Mouse (Mus musculus): ENCODE measurements around the gene Sbk3. TPM values are rescaled to one million over a fixed set of nuclear protein-coding genes. Genes with fewer than 3 reads are reported as not detected.

Gene Sbk3
- polyA plus RNA-seq, 1 experiment from 2014 or later, result not detected

DNA sequence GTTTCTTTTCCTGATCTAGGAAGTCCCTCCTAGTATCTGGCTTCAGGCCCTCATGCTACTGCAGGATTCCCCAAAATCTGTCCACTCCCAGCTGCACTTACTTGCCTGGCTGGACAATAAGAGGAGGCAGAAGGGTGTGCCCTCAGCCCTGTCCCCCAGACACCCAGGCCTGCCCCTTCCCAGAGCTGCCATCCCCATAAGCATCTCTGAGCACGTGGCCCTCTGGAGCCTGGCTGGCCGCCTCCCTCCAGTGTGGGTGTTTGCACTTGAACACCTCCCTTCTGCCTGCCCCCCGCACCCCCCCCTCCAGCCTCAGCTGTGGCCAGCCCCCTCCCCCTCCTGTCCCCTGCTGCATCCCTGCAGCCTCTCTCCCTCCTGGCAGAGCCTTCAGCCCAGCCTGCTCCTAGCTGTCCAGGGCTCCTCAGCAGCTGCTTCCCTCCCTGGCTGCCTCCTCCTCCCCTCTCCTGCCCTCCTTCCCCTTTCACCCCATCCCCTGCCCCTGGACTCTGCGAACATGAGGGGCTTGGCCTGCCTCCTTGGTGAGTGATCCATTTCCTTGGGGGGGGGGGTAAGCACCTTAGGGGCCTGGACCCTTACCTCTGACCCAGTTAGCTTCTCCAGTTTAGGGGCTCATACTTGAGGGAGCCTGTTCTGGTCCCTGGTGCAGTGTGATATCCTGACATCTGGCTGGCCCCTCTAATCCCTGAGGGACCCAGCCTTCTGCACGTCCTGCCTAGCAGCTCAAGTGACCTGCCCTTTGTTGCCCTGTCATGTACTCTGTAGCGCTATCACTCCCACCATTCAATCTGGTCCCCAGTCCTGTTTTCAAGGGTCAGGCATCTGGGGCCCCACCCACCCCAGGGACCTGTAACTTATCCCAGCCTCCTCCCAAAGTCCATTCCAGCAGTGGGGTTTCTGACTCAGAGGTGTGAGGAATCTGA, 45.3 kb downstream of the Sbk3 start, which contains the start of gene Ssc5d:
Gene Ssc5d (plus strand): TSS at position 345 of the 941 bp plus-strand sequence.
- no peaks in the 10 kb centered on the region for H3K9me3 ChIP-seq
- peaks cover 9% of the 10 kb centered on the region for H3K36me3 ChIP-seq
- peak within 1 kb of the TSS; percentile 67 for H3K9ac ChIP-seq
- H3K27ac ChIP-seq, result peak within 1 kb of the TSS; percentile 94
- peak; percentile 41 for ATAC-seq (ENCODE audit: low FRiP score, low read depth)
- peak within 1 kb of the TSS; percentile 87 for H3K4me2 ChIP-seq (replicated peaks)
- H3K27me3 ChIP-seq, result no peaks in the 10 kb centered on the region
- H3K4me3 ChIP-seq, result peak within 1 kb of the TSS; percentile 18
- 12% methylated on average over 4 of the region's 6 CpGs for WGBS
- H3K4me1 ChIP-seq, result peaks cover 73% of the 10 kb centered on the region

DNA sequence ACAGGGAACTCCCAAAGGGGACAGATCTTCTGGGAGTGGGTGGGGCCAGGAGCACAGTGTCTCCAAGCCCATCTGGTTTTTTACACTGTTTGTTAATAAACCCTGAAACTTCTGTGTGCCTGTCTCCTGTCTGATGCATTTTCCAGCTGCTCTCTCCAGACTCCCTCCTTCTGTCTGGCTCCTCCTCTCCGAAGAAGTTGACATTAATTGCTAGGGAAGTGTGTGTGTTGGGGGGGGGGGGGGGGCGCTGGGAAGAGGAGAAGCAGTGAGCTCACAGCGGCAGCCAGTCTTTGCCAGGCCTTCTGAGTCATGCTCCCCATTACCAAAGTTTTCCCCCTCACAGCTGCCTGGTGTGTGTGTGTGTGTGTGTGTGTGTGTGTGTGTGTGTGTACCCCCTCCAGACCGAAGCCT, 46.1 kb downstream of the Sbk3 start:
- WGBS, result 0% methylated on average over 3 of the region's 4 CpGs
- peak; percentile 44 for ATAC-seq (ENCODE audit: low FRiP score, low read depth)
- peak overlapping the region; percentile 50 for H3K9ac ChIP-seq

DNA sequence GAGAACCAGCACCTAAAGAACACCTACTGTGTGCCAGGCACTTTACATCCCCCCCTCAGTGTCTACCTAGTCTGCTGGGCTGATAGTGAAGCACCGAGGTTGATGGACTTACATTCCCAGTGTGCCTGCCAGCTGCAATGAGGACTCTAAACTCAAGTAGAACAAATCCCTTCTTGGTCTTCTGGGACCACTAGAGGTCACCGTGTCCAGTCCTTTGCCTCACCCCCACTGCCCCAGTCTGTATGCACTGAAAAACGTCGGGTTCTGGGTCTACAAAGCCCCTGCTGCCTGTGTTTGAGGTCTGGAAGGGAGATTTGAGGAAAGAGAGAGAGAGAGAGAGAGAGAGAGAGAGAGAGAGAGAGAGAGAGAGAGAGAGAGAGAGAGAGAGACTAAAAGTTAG, 46.5 kb downstream of the Sbk3 start:
- no peaks in the 10 kb centered on the region for H3K9me3 ChIP-seq
- H3K4me3 ChIP-seq, result peak overlapping the region; percentile 42; the same call in 1 of the 2 replicates
- no peaks in the 10 kb centered on the region for H3K27me3 ChIP-seq
- 1% methylated on average over 4 of the region's 4 CpGs for WGBS
- H3K4me1 ChIP-seq, result peaks cover 73% of the 10 kb centered on the region
- H3K36me3 ChIP-seq, result peaks cover 22% of the 10 kb centered on the region
- H3K27ac ChIP-seq, result peak overlapping the region; percentile 94
- H3K4me2 ChIP-seq (replicated peaks), result peak overlapping the region; percentile 87
- ATAC-seq (ENCODE audit: low FRiP score, low read depth), result no peak
- H3K9ac ChIP-seq, result peak overlapping the region; percentile 67

More for the DNA sequence above, 46.1 kb downstream of the Sbk3 start:
- H3K9me3 ChIP-seq, result no peaks in the 10 kb centered on the region
- peaks cover 18% of the 10 kb centered on the region for H3K36me3 ChIP-seq
- H3K27me3 ChIP-seq, result no peaks in the 10 kb centered on the region
- H3K27ac ChIP-seq, result peak overlapping the region; percentile 94
- H3K4me1 ChIP-seq, result peaks cover 73% of the 10 kb centered on the region
- no peak overlapping the region for H3K4me3 ChIP-seq
- H3K4me2 ChIP-seq (replicated peaks), result peak overlapping the region; percentile 87

DNA sequence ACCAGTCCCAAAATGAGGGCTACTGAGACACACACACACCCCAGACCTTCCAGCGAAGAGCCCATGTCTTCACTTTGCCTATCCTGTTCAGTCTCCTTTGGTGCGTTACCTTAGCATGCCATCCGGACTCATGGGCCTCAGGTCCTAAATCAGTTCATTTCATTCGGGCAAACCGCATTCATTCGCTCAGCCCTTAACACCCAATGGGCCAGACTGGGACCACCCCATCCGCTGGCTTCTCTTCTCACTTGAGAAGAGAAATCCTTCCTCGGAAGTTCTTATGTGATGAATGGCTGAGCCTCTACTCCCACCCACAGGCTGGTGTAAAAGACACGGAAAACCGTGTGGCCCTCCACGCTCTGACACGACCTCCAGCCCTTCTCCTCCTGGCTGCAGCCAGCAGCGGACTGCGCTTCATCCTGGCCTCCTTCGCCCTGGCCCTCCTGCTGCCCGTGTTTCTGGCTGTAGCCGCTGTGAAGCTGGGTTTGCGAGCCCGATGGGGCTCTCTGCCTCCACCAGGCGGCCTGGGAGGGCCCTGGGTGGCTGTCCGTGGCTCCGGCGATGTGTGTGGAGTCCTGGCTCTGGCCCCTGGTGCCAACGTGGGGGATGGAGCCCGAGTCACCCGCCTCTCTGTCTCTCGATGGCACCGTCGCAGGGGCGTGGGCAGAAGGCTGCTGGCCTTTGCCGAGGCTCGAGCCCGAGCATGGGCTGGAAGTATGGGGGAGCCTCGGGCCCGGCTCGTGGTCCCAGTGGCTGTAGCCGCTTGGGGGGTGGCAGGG, 47.2 kb downstream of the Sbk3 start:
- ATAC-seq (ENCODE audit: low FRiP score, low read depth), result no peak
- peaks cover 73% of the 10 kb centered on the region for H3K4me1 ChIP-seq

DNA sequence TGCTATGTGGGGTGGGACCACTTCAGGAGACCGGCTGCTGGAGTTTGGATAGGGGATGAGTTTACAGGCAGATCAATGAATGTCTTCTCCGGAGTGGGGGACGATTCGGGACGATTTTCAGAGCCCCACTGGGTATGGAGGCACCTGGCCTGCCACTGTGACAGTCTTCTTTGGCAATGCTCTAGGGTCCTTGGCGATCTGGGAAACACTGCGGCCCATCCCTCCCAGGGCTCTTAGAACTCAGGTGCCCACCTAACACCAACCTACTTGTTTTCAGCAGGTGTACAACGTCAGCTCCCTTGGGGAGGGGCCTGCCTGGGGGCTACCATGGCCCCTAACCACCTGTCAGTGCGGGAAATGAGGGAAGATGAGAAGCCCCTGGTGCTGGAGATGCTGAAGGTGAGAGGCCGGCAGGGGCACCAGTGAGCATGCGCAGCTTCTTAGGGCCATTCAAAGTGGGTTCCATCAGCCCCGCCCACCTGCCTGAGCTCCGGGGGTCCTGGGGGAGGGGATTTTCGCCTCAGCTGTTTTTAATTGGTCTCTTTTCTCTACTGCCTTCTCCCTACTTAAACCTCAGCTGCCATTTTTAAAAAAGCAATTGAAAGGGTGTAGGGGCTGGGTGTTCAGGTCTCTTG, 47.9 kb downstream of the Sbk3 start:
- peak overlapping the region; percentile 42 for H3K4me3 ChIP-seq
- peak overlapping the region; percentile 62 for H3K9ac ChIP-seq
- peaks cover 73% of the 10 kb centered on the region for H3K4me1 ChIP-seq
- peaks cover 36% of the 10 kb centered on the region for H3K36me3 ChIP-seq
- ATAC-seq (ENCODE audit: low FRiP score, low read depth), result peak; percentile 10; the same call in 1 of the 2 replicates
- WGBS, result 2% methylated on average over 14 of the region's 14 CpGs
- H3K27me3 ChIP-seq, result no peaks in the 10 kb centered on the region
- peak overlapping the region; percentile 94 for H3K27ac ChIP-seq
- no peaks in the 10 kb centered on the region for H3K9me3 ChIP-seq
- peak overlapping the region; percentile 87 for H3K4me2 ChIP-seq (replicated peaks)

More for the DNA sequence above, 47.2 kb downstream of the Sbk3 start:
- no peaks in the 10 kb centered on the region for H3K27me3 ChIP-seq
- peak overlapping the region; percentile 67 for H3K9ac ChIP-seq
- H3K36me3 ChIP-seq, result peaks cover 29% of the 10 kb centered on the region
- no peaks in the 10 kb centered on the region for H3K9me3 ChIP-seq
- peak overlapping the region; percentile 87 for H3K4me2 ChIP-seq (replicated peaks)
- peak overlapping the region; percentile 94 for H3K27ac ChIP-seq
- 5% methylated on average over 37 of the region's 37 CpGs for WGBS
- peak overlapping the region; percentile 42 for H3K4me3 ChIP-seq

DNA sequence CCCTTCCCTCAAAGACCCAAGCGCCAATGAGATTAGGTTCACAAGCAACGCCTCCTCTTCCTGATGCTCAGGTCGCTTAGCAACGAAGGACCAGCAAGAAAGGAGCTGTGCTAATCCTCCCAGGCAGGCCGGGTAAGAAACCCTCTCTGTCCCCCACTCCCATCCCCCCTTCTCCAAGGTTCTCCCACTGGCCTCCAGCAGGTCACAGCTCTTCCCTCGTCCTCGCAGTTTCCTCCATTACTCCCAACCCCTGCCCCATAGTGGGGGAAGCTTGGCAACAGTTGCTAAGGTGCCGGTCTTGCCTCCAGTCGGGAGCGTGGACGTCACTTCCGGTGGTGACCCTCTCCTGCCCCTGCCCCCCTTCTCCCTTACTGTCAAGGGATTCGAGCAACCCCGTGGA, 48.5 kb downstream of the Sbk3 start:
- Histone ChIP-seq H3K36me3 (peaks cover 41% of the 10 kb centered on the region), H3K27me3 (no peaks in the 10 kb centered on the region), H3K4me2 (replicated peaks) (peak overlapping the region; percentile 87), H3K4me3 (peak overlapping the region; percentile 42), H3K9ac (peak overlapping the region; percentile 62), H3K4me1 (peaks cover 67% of the 10 kb centered on the region), H3K27ac (peak overlapping the region; percentile 94), H3K9me3 (no peaks in the 10 kb centered on the region)
- WGBS, result under 1% methylated on average over 14 of the region's 14 CpGs
- peak; percentile 46 for ATAC-seq (ENCODE audit: low FRiP score, low read depth)

DNA sequence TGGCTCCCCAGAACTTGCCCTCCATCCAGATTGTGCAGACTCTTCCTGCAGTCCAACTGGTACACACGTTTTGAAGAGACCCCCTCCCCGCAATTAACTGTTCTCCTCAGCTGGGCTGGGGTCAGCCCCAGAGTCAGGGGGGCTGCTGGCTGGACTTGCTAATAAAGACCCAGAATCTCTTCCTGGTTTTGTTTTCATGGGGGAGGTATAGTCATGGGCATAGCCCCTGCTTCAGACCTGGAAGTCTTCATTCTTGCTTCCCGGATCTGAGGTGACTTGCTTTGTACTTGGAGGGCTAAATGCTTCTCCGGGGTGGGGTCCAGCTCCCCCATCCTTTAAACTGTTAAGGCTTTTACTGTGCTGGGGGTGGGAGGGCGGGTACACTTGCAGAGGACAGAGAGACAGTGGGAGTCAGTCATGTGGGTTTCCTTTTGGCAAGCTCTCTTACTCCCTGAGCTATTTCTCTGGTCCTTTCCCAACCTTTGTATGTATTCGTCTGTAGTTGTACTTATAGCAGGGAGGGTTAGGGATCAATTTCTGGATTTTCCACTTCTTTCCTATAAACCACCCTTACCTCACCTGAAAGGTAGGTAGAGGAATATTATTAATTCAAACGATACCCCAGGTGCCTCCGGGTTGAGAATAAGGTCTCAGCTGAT, 49.0 kb downstream of the Sbk3 start, which contains the start of gene Nat14:
Gene Nat14 (plus strand): TSS at position 205 of the 659 bp plus-strand sequence.
- 31% methylated on average over 8 of the region's 8 CpGs for WGBS
- no peak for ATAC-seq (ENCODE audit: low FRiP score, low read depth)
- no peaks in the 10 kb centered on the region for H3K9me3 ChIP-seq
- peaks cover 43% of the 10 kb centered on the region for H3K36me3 ChIP-seq
- H3K4me1 ChIP-seq, result peaks cover 64% of the 10 kb centered on the region
- peak within 1 kb of the TSS; percentile 87 for H3K4me2 ChIP-seq (replicated peaks)
- H3K27me3 ChIP-seq, result no peaks in the 10 kb centered on the region
- H3K9ac ChIP-seq, result peak within 1 kb of the TSS; percentile 62
- H3K27ac ChIP-seq, result peak within 1 kb of the TSS; percentile 94
- H3K4me3 ChIP-seq, result peak within 1 kb of the TSS; percentile 42

DNA sequence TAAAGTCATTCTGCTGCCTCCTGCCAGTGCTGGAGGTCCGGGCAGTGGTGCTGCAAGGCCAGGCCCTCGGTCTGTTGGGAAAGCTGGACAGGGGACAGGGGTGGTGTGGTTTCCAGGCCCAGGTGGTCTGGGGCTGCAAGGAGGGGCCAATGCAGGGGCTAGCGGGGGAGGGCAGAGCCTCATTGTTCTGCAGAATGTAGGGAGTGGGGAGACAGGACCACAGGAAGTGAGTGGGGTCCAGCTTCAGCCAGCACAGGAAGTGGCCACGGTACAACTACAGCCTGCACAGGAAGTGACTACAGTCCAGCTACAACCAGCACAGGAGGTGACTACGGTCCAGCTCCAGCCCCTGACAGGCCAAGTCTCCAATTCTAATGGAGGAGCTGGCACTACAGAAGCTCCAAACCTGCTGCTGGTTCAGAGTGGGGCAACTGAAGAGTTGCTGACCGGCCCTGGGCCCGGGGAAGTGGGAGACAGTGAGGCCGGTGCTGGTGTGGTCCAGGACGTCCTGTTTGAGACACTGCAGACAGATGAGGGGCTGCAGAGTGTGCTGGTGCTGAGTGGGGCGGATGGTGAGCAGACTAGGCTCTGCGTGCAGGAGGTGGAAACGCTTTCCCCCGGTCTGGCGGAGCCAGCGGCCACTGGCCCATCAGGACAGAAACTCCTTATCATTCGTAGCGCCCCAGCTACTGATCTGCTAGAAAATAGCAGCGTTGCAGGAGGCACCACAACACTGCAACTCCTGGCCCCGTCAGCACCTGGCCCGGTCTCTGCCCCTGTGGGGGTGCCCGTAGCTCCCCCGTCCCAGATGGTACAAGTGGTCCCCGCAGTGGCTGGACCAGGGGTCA, 49.8 kb downstream of the Sbk3 start:
- 56% methylated on average over 23 of the region's 23 CpGs for WGBS
- peaks cover 64% of the 10 kb centered on the region for H3K4me1 ChIP-seq
- peak overlapping the region; percentile 8; the same call in 1 of the 2 replicates for H3K9ac ChIP-seq

DNA sequence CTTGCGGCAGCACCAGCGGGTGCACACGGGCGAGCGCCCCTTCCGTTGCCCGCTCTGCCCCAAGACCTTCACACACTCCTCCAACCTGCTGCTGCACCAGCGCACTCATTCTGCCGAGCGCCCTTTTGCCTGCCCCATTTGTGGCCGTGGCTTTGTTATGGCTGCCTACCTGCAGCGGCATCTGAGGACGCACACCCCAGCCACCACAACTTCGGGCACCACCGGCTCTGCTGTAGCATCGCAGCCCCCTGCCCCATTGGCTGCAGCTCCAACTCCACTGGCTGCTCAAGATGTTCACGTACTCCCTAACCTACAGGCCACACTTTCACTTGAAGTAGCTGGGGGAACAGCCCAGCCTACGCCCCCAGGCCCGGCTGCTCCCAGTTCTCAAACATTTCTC, 50.5 kb downstream of the Sbk3 start:
- Histone ChIP-seq H3K4me2 (replicated peaks) (no peak overlapping the region), H3K27ac (peak overlapping the region; percentile 94; the same call in 1 of the 2 replicates), H3K4me1 (peaks cover 60% of the 10 kb centered on the region), H3K27me3 (no peaks in the 10 kb centered on the region), H3K9ac (no peak overlapping the region), H3K4me3 (no peak overlapping the region), H3K36me3 (peaks cover 43% of the 10 kb centered on the region), H3K9me3 (no peaks in the 10 kb centered on the region)
- WGBS, result 90% methylated on average over 19 of the region's 19 CpGs
- no peak for ATAC-seq (ENCODE audit: low FRiP score, low read depth)

More for the DNA sequence above, 49.8 kb downstream of the Sbk3 start:
- ATAC-seq (ENCODE audit: low FRiP score, low read depth), result no peak
- peak overlapping the region; percentile 16; the same call in 1 of the 2 replicates for H3K4me2 ChIP-seq (replicated peaks)
- no peaks in the 10 kb centered on the region for H3K27me3 ChIP-seq
- H3K9me3 ChIP-seq, result no peaks in the 10 kb centered on the region
- peak overlapping the region; percentile 94; the same call in 1 of the 2 replicates for H3K27ac ChIP-seq
- no peak overlapping the region for H3K4me3 ChIP-seq
- H3K36me3 ChIP-seq, result peaks cover 43% of the 10 kb centered on the region

DNA sequence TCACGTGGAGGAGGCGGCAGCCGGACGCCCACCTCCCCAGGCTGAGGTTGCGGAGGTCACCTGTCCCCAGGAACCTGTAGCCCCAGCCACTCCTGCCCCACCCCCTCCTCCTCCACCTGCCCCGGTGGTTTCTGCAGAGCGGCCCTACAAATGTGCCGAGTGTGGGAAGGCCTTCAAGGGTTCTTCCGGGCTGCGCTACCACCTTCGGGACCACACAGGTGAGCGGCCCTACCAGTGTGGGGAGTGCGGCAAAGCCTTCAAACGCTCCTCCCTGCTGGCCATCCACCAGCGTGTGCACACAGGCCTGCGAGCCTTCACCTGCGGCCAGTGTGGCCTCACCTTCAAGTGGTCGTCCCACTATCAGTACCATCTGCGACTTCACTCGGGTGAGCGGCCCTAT, 51.0 kb downstream of the Sbk3 start:
- peaks cover 43% of the 10 kb centered on the region for H3K36me3 ChIP-seq
- peaks cover 55% of the 10 kb centered on the region for H3K4me1 ChIP-seq
- H3K9me3 ChIP-seq, result no peaks in the 10 kb centered on the region
- H3K4me3 ChIP-seq, result no peak overlapping the region
- 87% methylated on average over 21 of the region's 21 CpGs for WGBS
- no peaks in the 10 kb centered on the region for H3K27me3 ChIP-seq
- H3K4me2 ChIP-seq (replicated peaks), result no peak overlapping the region
- H3K27ac ChIP-seq, result no peak overlapping the region
- ATAC-seq (ENCODE audit: low FRiP score, low read depth), result no peak
- H3K9ac ChIP-seq, result no peak overlapping the region

Data from limb, embryonic 13.5 days (tissue).